Mouse (Mus musculus): ENCODE results near the gene Cdk5. TPM values are rescaled to one million over a fixed set of nuclear protein-coding genes. Genes with fewer than 3 reads are reported as not detected.

Gene Cdk5
- polyA plus RNA-seq, 1 experiment from 2014 or later = 48.2 TPM

GRCm38 (mm10) chr5:24380499-24380898 lies 42.8 kb downstream of the Cdk5 start:
- 89% methylated on average over 4 of the region's 4 CpGs for WGBS
- Histone ChIP-seq H3K27ac (replicated peaks; ENCODE audit: low read depth, low read length) (no peak overlapping the region), H3K4me2 (ENCODE audit: low read depth, low read length) (no peak overlapping the region), H3K4me3 (ENCODE audit: low read depth, low read length) (no peak overlapping the region), H3K36me3 (ENCODE audit: control insufficient read depth, insufficient read depth, low read length) (no peaks in the 10 kb centered on the region), H3K9me3 (ENCODE audit: control insufficient read depth, low read length) (no peaks in the 10 kb centered on the region), H3K4me1 (ENCODE audit: control insufficient read depth, insufficient read depth, low read length) (peaks cover 7% of the 10 kb centered on the region), H3K9ac (ENCODE audit: low read depth, low read length) (no peak overlapping the region), H3K27me3 (replicated peaks; ENCODE audit: control insufficient read depth, insufficient read depth, low read length) (0 out of 2 replicates have a peak, but pooled peaks cover 4% of the 10 kb centered on the region)
- DNase-seq (ENCODE audit: low spot score) (no peak), ATAC-seq (ENCODE audit: low read depth) (no peak)

- whole genome bisulfite sequencing = 71% methylated on average over 4 of the region's 4 CpGs
- H3K4me2 ChIP-seq (ENCODE audit: low read depth, low read length) = no peak overlapping the region
- no peaks in the 10 kb centered on the region for H3K27me3 ChIP-seq (replicated peaks; ENCODE audit: control insufficient read depth, insufficient read depth, low read length)
- no peaks in the 10 kb centered on the region for H3K36me3 ChIP-seq (ENCODE audit: control insufficient read depth, insufficient read depth, low read length)
- no peak for ATAC-seq (ENCODE audit: low read depth)
- H3K9ac ChIP-seq (ENCODE audit: low read depth, low read length) = no peak overlapping the region
- no peak for DNase-seq (ENCODE audit: low spot score)
- H3K4me1 ChIP-seq (ENCODE audit: control insufficient read depth, insufficient read depth, low read length) = peaks cover 6% of the 10 kb centered on the region
- no peak overlapping the region for H3K4me3 ChIP-seq (ENCODE audit: low read depth, low read length)
- no peaks in the 10 kb centered on the region for H3K9me3 ChIP-seq (ENCODE audit: control insufficient read depth, low read length)
- H3K27ac ChIP-seq (replicated peaks; ENCODE audit: low read depth, low read length) = no peak overlapping the region
Measured at GRCm38 (mm10) chr5:24379501-24379900, 43.8 kb downstream of the Cdk5 start.

GRCm38 (mm10) chr5:24378700-24379099 lies 44.6 kb downstream of the Cdk5 start:
- DNase-seq (ENCODE audit: low spot score) = no peak
- Histone ChIP-seq H3K36me3 (ENCODE audit: control insufficient read depth, insufficient read depth, low read length) (no peaks in the 10 kb centered on the region), H3K27me3 (replicated peaks; ENCODE audit: control insufficient read depth, insufficient read depth, low read length) (no peaks in the 10 kb centered on the region), H3K4me3 (ENCODE audit: low read depth, low read length) (no peak overlapping the region), H3K9ac (ENCODE audit: low read depth, low read length) (no peak overlapping the region), H3K4me2 (ENCODE audit: low read depth, low read length) (no peak overlapping the region), H3K9me3 (ENCODE audit: control insufficient read depth, low read length) (no peaks in the 10 kb centered on the region), H3K4me1 (ENCODE audit: control insufficient read depth, insufficient read depth, low read length) (peaks cover under 1% of the 10 kb centered on the region; the same call in 1 of the 2 replicates), H3K27ac (replicated peaks; ENCODE audit: low read depth, low read length) (no peak overlapping the region)
- WGBS = 72% methylated on average over 2 of the region's 2 CpGs
- no peak for ATAC-seq (ENCODE audit: low read depth)

GRCm38 (mm10) chr5:24374666-24375328 lies 48.5 kb downstream of the Cdk5 start:
- Histone ChIP-seq H3K4me1 (ENCODE audit: control insufficient read depth, insufficient read depth, low read length) (no peaks in the 10 kb centered on the region), H3K4me2 (ENCODE audit: low read depth, low read length) (no peak overlapping the region), H3K9me3 (ENCODE audit: control insufficient read depth, low read length) (no peaks in the 10 kb centered on the region), H3K36me3 (ENCODE audit: control insufficient read depth, insufficient read depth, low read length) (no peaks in the 10 kb centered on the region), H3K27me3 (replicated peaks; ENCODE audit: control insufficient read depth, insufficient read depth, low read length) (no peaks in the 10 kb centered on the region), H3K4me3 (ENCODE audit: low read depth, low read length) (no peak overlapping the region), H3K9ac (ENCODE audit: low read depth, low read length) (no peak overlapping the region), H3K27ac (replicated peaks; ENCODE audit: low read depth, low read length) (no peak overlapping the region)
- ATAC-seq (ENCODE audit: low read depth) = no peak
- DNase-seq (ENCODE audit: low spot score) = no peak
- WGBS = 61% methylated on average over 7 of the region's 7 CpGs

- Histone ChIP-seq H3K9ac (ENCODE audit: low read depth, low read length) (no peak overlapping the region), H3K4me3 (ENCODE audit: low read depth, low read length) (no peak overlapping the region), H3K4me1 (ENCODE audit: control insufficient read depth, insufficient read depth, low read length) (no peaks in the 10 kb centered on the region), H3K27me3 (replicated peaks; ENCODE audit: control insufficient read depth, insufficient read depth, low read length) (no peaks in the 10 kb centered on the region), H3K27ac (replicated peaks; ENCODE audit: low read depth, low read length) (no peak overlapping the region), H3K4me2 (ENCODE audit: low read depth, low read length) (no peak overlapping the region), H3K9me3 (ENCODE audit: control insufficient read depth, low read length) (no peaks in the 10 kb centered on the region), H3K36me3 (ENCODE audit: control insufficient read depth, insufficient read depth, low read length) (no peaks in the 10 kb centered on the region)
- ATAC-seq (ENCODE audit: low read depth) = no peak
- WGBS = 39% methylated on average over 6 of the region's 6 CpGs
- peak; percentile 86 for DNase-seq (ENCODE audit: low spot score)
Measured at GRCm38 (mm10) chr5:24374216-24374615, 49.1 kb downstream of the Cdk5 start.

- 66% methylated on average over 5 of the region's 5 CpGs for WGBS
- no peaks in the 10 kb centered on the region for H3K36me3 ChIP-seq (ENCODE audit: control insufficient read depth, insufficient read depth, low read length)
- no peaks in the 10 kb centered on the region for H3K4me1 ChIP-seq (ENCODE audit: control insufficient read depth, insufficient read depth, low read length)
- H3K4me3 ChIP-seq (ENCODE audit: low read depth, low read length) = no peak overlapping the region
- DNase-seq (ENCODE audit: low spot score) (no peak), ATAC-seq (ENCODE audit: low read depth) (no peak)
- no peak overlapping the region for H3K4me2 ChIP-seq (ENCODE audit: low read depth, low read length)
- H3K9ac ChIP-seq (ENCODE audit: low read depth, low read length) = no peak overlapping the region
- H3K27ac ChIP-seq (replicated peaks; ENCODE audit: low read depth, low read length) = no peak overlapping the region
- H3K9me3 ChIP-seq (ENCODE audit: control insufficient read depth, low read length) = no peaks in the 10 kb centered on the region
- H3K27me3 ChIP-seq (replicated peaks; ENCODE audit: control insufficient read depth, insufficient read depth, low read length) = no peaks in the 10 kb centered on the region
Measured at GRCm38 (mm10) chr5:24373807-24374206, 49.5 kb downstream of the Cdk5 start.

GRCm38 (mm10) chr5:24369767-24370166 lies 53.6 kb downstream of the Cdk5 start:
- no peak overlapping the region for H3K9ac ChIP-seq (ENCODE audit: low read depth, low read length)
- DNase-seq (ENCODE audit: low spot score) (no peak), ATAC-seq (ENCODE audit: low read depth) (no peak)
- H3K4me2 ChIP-seq (ENCODE audit: low read depth, low read length) = no peak overlapping the region
- no peak overlapping the region for H3K4me3 ChIP-seq (ENCODE audit: low read depth, low read length)
- no peaks in the 10 kb centered on the region for H3K4me1 ChIP-seq (ENCODE audit: control insufficient read depth, insufficient read depth, low read length)
- H3K27me3 ChIP-seq (replicated peaks; ENCODE audit: control insufficient read depth, insufficient read depth, low read length) = no peaks in the 10 kb centered on the region
- 81% methylated on average over 9 of the region's 9 CpGs for WGBS
- no peak overlapping the region for H3K27ac ChIP-seq (replicated peaks; ENCODE audit: low read depth, low read length)
- H3K36me3 ChIP-seq (ENCODE audit: control insufficient read depth, insufficient read depth, low read length) = no peaks in the 10 kb centered on the region
- no peaks in the 10 kb centered on the region for H3K9me3 ChIP-seq (ENCODE audit: control insufficient read depth, low read length)

Other genes starting within 250 kb of the Cdk5 start
- 6.7 and 7.6 TPM in 2 replicates for gene Kcnh2, start 71.9 kb downstream of the Cdk5 start, polyA plus RNA-seq (2014; fragmentation: Nextera tagmentation; extraction: Ambion mirVana)
- gene Nos3, start 58.7 kb downstream of the Cdk5 start, polyA plus RNA-seq (2014; fragmentation: Nextera tagmentation; extraction: Ambion mirVana) = 7.8 and 7.9 TPM in 2 replicates
- gene Atg9b, start 31.4 kb downstream of the Cdk5 start, polyA plus RNA-seq (2014; fragmentation: Nextera tagmentation; extraction: Ambion mirVana) = 0.75 and 0.81 TPM in 2 replicates
- 35.6 and 42.0 TPM in 2 replicates for gene Abcb8, start 29.9 kb downstream of the Cdk5 start, polyA plus RNA-seq (2014; fragmentation: Nextera tagmentation; extraction: Ambion mirVana)
- 1.7 and 2.1 TPM in 2 replicates for gene Asic3, start 10.1 kb downstream of the Cdk5 start, polyA plus RNA-seq (2014; fragmentation: Nextera tagmentation; extraction: Ambion mirVana)
- 26.0 and 31.0 TPM in 2 replicates for gene Slc4a2, start 307 bp upstream of the Cdk5 start, polyA plus RNA-seq (2014; fragmentation: Nextera tagmentation; extraction: Ambion mirVana)
- 111 and 119 TPM in 2 replicates for gene Fastk, start 21.8 kb upstream of the Cdk5 start, polyA plus RNA-seq (2014; fragmentation: Nextera tagmentation; extraction: Ambion mirVana)
- 16.5 and 21.3 TPM in 2 replicates for gene Tmub1, start 24.3 kb upstream of the Cdk5 start, polyA plus RNA-seq (2014; fragmentation: Nextera tagmentation; extraction: Ambion mirVana)
- gene Agap3, start 28.6 kb upstream of the Cdk5 start, polyA plus RNA-seq (2014; fragmentation: Nextera tagmentation; extraction: Ambion mirVana) = 31.5 and 33.9 TPM in 2 replicates
- gene Gbx1, start 103.7 kb upstream of the Cdk5 start, polyA plus RNA-seq (2014; fragmentation: Nextera tagmentation; extraction: Ambion mirVana) = 0.04 and 0.05 TPM in 2 replicates
- gene Asb10, start 117.4 kb upstream of the Cdk5 start, polyA plus RNA-seq (2014; fragmentation: Nextera tagmentation; extraction: Ambion mirVana) = 1.2 and 1.8 TPM in 2 replicates
- not detected in 2 replicates for gene 4931409K22Rik, start 133.3 kb upstream of the Cdk5 start, polyA plus RNA-seq (2014; fragmentation: Nextera tagmentation; extraction: Ambion mirVana)
- gene Abcf2, start 153.9 kb upstream of the Cdk5 start, polyA plus RNA-seq (2014; fragmentation: Nextera tagmentation; extraction: Ambion mirVana) = 83.7 and 96.3 TPM in 2 replicates
- gene Chpf2, start 163.2 kb upstream of the Cdk5 start, polyA plus RNA-seq (2014; fragmentation: Nextera tagmentation; extraction: Ambion mirVana) = 21.2 and 23.4 TPM in 2 replicates
- 48.9 and 54.7 TPM in 2 replicates for gene Smarcd3, start 200.9 kb upstream of the Cdk5 start, polyA plus RNA-seq (2014; fragmentation: Nextera tagmentation; extraction: Ambion mirVana)